Mouse (Mus musculus) embryo, embryonic 10 days (tissue): ENCODE data around the gene Adam3.

ENCODE experiments used
- DNase-seq: peaks from one replicate; pipeline ENCODE4 v3.0.0-alpha.2; 2015; ENCODE audit warnings: low spot score

The Adam3 gene

GRCm38 (mm10) chr8:24725630-24726029 is at the start of gene Adam3:
Adam3 (minus strand) TSS chr8:24725852.
- DNase-seq: no peak

- DNase-seq: no peak
Observed at GRCm38 (mm10) chr8:24724886-24725626, 596 bp downstream of the Adam3 start.
